Mouse (Mus musculus) megakaryocyte, embryonic 14.5 days (primary cell): ENCODE measurements around the gene Hoxc6.

Source experiments
- FLI1 ChIP-seq: IDR thresholded peaks from 2 replicates; pipeline ENCODE4 v1.6.1; 2012; ENCODE audit warnings: low read length, inconsistent platforms, mixed read lengths
- GATA1 ChIP-seq: IDR thresholded peaks from 3 replicates; pipeline ENCODE4 v1.6.1; 2012; ENCODE audit warnings: mixed read lengths, low read length, inconsistent platforms, borderline replicate concordance

- no peak for TF ChIP-seq GATA1
- TF ChIP-seq FLI1: no peak
These were observed 1.9 kb downstream of the Hoxc6 start for GRCm38 (mm10) chr15:102999955-103000354.
